Mouse (Mus musculus) heart, adult 2 months (tissue): Measurements from ENCODE around the gene Tmem91.

Source experiments
- CTCF ChIP-seq: fragments of 200-600 bp; IDR thresholded peaks from 2 replicates; pipeline ENCODE4 v1.8.1; 2022; ENCODE audit warnings: antibody characterized with exemption, mild to moderate bottlenecking, moderate library complexity
- EP300 ChIP-seq: fragments of 200-500 bp; IDR thresholded peaks from 2 replicates; pipeline ENCODE4 v1.6.1; 2011; ENCODE audit warnings: low read depth, low read length, control low read depth; ENCODE audit not compliant: insufficient read depth
- POLR2A ChIP-seq: fragments of 200-500 bp; IDR thresholded peaks from 2 replicates; pipeline ENCODE4 v1.6.1; 2011; ENCODE audit warnings: mild to moderate bottlenecking, low read depth, low read length, control low read depth; ENCODE audit not compliant: insufficient read depth

- TF ChIP-seq CTCF (no peak), EP300 (no peak), POLR2A (no peak)
Observed at GRCm38 (mm10) chr7:25689603-25690021, 14.6 kb upstream of the Tmem91 start.
